Mouse (Mus musculus) kidney, adult 18-20 months (tissue): Measurements from ENCODE around the gene Styxl1.

Experiments used
- DNase-seq: peaks from one replicate; pipeline ENCODE4 v3.0.0; 2021

The Styxl1 gene

DNA sequence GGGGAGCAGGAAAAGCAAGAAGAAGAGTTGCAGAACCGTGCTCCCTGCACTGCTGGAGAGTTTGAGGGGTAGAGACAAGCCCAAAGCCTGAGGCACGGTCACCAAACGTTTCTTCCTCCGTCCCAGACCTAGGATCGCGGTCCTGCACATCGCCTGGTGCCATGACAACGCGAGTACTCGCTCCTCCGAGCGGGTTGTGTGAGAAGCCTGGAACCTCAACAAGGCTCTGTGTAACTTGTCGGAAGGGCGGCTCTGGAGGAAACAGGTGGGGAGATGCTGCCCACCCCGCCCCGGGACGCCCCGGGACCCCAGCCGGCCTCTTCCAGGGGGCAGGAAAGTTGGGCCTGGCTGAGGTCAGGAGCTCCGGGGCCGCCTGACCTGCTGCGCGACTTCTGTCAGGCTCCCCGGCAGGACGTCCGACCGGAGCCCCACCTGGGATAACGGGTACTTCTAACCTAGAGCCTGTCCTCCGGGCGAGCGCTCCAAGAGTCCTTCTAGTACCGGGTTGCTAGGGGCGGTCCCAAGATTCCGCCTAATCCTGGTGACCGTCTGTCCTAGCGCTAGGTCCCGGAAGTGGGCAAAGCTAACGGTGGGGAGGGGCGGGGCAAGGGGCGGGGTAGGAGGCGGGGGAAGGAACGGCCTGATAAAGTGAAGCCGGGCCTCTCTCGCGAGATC, at the start of gene Styxl1:
TSS of gene Styxl1 (minus strand) at position 590 of the 675 bp plus-strand sequence.
- no peak for DNase-seq

DNA sequence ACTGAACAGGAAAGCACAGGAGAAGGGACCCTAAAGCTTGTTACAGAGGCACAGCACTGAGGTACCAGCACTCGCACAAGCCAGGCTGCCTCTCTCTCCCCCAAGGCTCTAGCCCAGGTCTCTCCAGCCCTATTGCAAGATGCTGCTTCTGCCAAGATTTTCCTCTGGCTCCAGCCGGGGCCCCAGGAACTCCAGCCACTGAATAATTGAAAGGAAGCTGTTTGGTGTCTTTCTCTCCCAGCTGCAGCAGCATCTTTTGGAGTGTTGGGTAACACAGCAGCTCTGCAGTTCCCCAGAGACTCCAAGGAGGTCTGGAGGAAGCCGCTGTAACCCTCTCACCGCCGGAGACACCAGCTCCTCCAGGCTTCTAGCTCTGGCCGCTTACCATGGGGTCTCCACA, 48.0 kb upstream of the Styxl1 start:
- no peak for DNase-seq

DNA sequence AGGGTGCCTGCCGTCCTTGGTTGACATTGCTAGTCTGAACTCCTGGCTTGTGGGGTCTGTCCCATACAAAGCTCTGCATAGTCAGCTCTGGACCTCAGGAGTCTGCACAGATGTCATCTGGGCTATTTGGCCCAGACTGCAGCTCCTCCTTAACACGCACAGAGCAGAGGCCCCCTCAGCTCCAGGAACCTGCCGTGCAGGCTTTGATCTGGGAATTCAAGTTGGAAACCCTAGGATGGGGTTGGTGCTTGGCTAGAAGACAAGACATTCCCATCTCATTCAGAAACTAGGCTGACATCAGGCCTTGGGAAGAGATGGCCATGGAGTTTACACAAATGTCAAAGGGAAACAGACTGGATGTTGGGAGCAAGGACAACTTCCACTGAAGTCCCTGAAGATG, 46.3 kb upstream of the Styxl1 start:
- DNase-seq, result no peak

DNA sequence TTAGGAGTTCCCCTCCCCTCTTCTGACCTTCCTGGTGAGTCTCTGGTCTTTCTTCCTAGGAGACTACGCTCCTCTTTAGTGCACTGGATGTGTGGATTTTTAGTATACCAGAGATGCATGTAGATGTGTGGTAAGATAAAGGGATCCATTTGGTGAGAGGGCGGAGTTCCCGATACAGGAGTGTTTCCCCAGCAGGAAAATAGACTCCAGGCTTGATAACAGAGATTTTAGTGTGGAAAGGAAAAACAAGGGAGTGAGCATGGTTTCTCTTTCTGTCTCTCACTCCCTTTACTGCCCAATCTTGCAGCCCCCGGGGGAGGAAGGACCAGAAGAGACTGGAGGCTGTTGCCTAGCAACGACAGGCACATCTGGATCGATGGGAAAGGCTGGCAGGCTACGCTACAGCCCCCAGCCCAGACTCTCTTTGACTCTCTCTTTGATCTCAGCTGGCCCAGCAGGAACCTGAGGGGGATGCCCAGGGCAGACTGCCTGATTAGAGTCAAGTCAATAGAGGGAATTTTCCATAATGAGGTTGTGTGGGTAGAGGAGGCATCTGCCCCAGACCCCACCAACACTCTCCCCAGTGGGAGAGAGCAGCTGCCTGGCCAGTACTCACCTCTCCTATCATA, 44.2 kb upstream of the Styxl1 start:
- no peak for DNase-seq

DNA sequence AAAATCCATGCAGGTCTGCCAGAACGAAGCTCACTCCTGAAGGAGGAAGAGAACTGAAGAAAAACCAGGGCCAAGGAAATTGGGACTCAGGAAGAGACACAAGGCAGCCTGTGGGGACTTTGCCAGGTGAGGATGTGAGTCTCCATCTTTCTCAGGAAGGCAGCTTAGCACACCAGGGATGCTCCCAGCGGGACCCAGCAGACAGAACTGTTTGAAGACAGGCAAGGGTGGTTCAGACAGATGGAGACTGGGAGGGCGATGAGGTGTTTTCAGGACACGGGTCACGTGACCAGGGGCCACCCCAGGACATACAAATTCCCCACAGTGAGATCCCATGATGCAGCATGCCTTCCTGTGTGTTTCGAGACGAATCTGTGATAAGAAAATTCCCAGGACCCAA, 40.3 kb upstream of the Styxl1 start:
- DNase-seq, result no peak

DNA sequence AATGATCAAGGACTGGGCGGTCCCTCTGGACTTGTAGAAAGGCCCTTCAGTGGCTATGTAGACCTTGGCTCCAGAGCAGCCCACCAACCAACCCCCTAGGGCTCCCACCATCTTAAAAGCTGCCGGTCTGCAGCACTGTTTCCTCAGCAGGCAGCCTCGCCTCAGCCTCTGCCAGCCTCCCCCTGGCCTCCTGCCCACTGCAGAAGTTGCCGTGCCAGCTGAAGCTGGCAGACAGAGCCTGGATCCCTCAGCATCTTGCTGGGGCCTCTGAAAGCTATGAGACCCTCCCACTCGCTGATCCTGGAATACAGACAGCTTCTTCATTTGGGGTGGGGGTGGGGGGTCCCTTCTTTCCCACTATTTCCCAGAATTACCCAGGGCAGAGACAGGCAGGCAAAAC, 34.8 kb upstream of the Styxl1 start:
- DNase-seq, result no peak

DNA sequence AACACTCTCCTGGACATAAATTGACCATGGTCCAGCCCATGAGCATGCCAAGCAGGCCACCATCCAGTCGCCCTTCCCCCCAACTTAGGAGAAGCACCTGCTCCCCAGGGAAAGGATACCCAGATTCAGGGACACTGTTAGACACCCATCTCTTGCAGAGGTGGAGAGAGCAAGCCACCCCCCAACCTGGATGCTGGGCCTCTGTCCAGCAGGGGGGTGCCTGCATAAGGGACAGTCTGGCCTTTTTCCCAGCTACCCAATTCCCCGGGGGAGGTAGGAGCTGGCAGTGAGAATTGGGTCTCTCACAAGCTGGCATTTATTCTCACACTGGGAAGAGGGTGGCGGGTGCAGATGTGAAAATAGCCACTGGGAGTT, 29.1 kb upstream of the Styxl1 start:
- DNase-seq, result no peak

DNA sequence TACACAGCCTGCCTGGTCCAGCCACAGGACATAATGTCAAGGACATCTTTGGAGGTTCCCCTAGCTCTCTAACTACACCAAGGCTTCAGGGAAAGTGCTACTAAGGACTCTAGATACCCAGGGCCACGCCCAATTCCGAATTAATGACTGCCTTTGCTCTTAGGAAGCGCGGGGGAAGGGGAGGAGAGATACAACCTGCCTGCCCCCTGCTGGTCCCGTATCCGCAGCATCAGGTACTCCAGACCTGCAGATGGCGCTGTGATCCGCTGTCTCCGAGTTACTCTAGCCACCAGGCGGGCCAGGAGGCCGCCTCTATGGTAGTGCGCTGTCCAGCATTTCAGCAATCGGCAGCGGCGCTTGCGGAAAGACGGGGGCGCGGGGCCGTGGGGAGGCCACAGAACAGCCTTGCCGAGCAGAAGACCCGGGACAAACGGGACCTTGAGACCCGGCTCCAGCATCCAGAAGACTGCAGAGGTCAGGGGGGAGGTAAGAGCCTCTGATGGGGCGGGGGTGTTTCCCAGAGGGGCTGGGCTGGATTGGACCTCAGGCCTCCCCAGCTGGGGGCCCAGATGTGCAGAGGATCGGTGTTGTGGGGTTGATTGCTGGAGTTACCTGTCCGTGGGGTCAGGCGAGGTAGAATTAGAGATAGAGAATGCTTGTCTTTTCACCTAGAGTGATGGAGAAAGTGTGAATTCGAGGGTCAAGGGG, 28.5 kb upstream of the Styxl1 start, which contains the start of gene Srrm3:
TSS of gene Srrm3 (plus strand) at position 336 of the 708 bp plus-strand sequence.
- DNase-seq, result peak; percentile 88

DNA sequence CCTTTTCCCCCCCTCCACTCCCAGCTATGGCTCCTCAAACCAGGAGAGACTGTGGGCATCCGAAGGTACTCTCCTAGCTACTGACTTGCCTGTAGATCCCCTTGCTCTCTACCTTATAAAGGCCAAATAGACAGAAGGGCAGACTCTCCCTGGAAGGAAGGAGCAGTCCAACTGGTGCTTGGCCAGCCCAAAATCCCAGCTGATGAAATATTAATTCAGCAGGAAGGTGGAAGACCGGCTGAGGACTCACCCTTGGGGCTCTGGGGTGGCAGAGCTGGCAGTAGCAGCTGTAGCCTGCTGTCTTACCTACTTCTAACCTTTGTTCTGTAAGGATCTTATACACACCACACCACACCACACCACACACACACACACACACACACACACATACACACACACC, 26.6 kb upstream of the Styxl1 start:
- DNase-seq, result no peak

DNA sequence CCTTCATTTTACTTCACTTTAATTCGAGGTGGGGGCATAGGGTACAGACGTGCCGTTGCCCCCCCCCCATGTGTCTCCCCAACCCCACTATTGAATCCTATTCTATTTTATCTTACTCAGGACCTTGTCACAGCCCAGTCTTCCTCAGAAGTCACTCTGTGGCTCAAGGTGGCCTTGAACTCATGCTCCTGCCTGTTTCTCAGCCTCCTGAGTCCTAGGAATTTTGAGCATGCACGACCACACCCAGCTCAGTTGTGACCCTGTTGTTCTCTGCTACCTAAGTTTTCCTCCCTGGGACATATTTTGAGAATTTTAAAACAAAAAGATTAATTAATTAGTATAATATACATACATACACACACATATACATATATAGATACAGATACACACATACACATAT, 25.5 kb upstream of the Styxl1 start:
- no peak for DNase-seq

DNA sequence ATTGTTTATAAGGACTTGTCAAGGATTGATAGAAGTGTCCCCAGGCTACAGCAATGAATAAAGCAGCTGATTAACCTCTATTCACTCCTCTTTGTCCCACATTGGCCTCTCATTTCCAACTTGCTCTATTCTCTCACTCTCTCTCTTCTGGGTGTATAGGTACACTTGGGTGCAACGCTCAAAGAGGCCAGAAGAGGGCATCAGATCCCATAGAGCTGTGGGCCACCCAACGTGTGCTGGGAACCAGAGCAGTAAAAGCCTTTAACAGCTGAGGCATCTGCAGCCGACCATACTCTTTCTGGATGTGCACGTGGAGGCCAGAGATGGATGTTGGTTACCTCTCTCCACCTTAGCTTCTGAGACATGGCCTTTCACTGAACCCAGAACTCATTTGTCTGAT, 24.9 kb upstream of the Styxl1 start:
- no peak for DNase-seq

DNA sequence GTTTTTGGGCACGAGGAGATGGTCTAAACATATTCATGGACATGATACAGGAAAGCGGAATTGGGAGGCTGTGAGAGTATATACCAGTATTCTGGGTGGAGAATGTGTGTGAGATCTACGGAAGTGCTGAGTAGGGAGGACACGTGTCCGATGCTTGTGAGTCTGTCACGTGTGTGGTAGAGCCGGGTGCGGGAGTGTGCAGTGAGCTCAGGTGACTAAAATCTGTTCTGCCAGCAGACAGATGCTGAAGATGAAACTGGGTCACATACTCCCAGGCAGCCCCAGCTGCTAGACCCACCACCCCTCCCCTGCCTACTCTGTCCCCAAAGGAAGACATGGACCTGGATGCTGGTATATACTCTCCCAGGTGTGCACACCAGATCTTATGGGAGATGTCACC, 24.5 kb upstream of the Styxl1 start:
- no peak for DNase-seq

DNA sequence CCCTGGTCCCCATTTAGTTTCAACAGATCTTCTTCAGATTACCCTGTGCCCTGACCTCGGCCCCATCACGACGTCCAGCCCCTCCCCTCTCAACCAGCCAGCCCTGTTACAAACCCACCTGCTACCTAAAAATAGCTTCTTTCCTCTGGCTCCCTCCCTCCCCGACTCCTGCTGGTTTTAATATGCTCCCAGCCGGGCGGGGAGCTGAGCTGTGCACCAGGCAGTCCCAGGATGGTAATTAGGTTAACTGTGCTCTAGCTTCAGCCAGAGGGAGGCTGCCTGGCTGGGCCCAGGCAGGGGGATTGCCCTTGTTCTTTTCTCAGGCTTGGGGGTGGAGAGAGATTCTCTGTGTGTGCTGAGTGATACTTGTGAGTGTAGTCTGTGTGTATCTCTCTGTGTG, 22.7 kb upstream of the Styxl1 start:
- no peak for DNase-seq

DNA sequence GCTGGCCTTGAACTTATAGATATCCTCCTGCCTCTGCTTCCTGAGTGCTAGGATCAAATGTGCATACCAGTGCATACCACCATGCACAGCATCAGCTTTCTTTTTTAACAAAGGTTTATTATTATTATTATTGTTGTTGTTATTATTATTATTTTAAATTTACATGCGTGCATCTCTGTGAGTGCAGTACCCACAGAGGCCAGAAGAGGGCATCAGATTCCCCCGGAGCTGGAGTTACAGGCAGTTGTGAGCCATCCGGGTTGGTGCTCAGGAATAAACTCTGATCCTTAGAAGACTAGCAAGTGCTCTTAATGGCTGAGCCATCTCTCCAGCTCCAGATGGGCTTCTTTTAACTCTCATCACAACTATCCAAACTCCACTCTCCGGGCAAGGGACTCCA, 21.6 kb upstream of the Styxl1 start:
- DNase-seq, result no peak

DNA sequence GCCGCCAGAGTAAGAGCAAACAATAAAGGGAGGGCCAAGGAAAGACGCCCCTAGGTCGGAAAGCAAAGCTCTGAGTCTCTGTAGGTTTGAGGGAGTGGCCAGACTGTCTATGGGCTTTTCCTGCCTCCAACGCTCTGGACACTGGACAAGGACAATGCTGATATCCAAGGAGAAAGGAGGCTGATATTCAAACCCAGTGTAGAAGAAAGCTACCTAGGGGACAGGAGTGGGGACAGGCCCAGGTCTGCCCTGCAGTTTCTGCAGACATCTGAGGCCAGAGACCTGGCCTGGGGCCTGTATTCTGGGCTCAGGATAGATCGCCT, 16.6 kb upstream of the Styxl1 start:
- no peak for DNase-seq

DNA sequence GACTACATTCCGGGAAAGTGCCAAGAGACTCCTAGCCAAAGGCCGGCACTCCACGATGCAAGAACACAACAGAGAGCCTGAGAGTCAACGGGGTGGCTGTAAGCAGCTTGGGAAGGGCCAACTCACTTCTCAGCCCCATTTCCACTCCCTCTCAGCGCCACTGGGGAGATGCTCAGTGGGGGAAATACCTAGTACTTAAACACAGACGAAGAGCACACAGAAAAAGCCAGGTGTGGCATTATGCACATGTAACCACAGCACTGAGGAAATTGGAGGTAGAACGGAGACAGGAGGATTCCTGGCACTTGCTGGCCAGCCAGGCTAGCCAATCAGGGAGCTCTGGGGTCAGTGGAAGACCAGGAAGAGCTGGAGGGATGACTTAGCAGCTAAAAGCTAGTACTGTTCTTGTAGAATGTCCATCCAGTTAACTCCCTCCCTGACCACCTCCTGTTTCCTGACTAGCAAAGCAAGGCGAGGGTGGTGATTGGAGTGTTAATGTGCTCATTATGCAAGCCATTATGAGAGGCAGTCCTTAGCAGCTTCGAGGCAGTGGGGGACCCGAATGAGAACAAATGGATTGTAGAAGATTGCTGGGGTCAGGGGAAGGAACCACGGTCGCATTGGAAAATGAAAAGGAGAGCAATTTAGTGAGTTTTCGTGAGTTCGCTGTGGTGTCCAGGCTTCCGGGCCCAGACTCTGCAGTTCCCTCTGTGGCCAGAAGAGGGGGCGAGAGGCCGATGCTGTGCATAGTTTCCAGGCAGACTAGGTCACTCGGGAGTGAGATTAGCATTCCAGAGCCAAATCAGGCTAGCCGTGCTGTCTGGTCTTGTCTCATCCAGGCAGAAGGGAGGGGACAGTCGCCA, 16.0 kb upstream of the Styxl1 start:
- DNase-seq, result peak; percentile 91

DNA sequence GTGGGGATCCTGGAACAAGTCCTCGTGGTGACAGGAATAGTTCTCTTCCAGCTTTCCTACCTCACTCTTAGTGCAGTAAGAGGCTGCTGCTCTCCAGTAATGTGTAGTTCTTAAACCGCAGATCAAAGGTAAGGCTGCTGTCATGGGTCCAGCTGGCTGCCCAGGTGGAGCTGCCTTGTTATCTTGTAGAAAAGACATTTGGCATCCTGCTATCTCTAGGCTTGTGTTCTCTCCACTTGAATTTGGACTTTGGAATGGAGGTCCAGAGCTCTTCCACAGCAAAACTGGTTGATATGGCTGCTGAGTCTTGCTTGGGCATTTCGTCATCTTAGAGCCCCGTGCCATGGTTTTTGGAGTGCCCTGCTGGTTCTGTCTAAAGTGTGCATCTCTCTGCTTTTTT, 4.7 kb upstream of the Styxl1 start:
- DNase-seq, result no peak

DNA sequence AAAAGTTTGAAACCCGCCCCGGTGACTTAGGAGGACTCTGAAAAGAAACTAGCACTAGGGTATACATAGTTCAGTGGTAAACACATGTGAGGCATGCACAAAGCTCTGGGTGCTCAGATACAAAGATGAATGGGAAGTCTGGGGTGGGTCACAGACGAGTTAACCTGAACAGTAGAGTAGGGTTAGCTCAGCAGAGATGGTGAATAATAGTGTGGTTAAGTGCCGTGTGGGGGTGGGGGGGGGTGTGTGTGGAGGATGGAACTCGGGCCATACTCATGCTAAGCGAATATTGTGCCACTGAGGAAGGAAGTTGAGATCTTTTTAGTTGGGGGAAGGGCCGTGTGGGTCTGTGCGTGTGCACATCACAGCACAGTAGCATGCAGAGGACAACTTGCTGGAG, 2.1 kb upstream of the Styxl1 start:
- no peak for DNase-seq

DNA sequence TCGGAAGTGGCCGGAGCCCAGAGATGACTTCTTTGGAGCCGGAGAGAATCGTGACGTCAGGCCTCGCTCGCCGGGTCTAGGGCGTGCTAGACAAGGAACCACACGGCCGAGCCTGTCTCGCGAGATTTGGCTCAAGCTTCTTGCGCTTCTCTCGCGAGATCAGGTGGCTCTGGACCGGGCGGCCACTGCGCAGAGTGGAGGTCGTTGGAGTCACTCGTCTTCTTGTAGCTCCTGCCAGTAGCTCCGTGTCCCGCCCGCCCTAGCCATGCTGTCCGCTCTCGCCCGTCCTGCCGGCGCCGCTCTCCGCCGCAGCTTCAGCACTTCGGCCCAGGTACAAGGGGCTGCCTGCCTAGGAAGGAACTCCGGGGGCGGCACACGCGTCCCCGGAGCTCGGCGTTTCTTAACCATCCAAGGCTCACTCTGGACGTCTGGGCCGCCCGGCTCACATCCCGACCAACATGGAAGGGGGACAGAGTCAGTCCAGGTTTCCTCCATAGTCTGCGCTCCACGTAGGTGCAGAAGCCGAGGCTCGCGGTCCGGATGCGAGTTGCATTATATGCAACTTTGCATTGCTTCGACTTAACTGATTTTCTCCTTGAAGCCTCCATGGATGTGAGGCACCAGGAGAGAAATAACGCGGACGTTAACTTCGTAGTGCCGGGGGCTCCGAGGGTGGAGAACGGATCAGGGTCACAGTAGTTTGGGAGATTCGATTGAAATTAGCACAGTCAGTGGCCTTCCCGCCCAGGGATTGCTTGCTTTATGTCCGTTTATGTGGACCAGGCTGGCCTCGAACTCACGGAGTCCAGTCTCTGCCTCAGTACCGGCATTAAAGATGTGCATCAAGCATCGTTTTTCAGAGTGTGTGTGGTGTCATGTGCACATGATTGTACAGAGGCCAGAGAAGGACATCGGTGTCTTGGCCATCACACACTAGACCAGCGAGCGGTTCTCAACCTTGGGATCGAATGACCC, 573 bp upstream of the Styxl1 start, which contains the start of gene Mdh2:
TSS of gene Mdh2 (plus strand) at position 10 of the 975 bp plus-strand sequence.
- peak; percentile 99 for DNase-seq

DNA sequence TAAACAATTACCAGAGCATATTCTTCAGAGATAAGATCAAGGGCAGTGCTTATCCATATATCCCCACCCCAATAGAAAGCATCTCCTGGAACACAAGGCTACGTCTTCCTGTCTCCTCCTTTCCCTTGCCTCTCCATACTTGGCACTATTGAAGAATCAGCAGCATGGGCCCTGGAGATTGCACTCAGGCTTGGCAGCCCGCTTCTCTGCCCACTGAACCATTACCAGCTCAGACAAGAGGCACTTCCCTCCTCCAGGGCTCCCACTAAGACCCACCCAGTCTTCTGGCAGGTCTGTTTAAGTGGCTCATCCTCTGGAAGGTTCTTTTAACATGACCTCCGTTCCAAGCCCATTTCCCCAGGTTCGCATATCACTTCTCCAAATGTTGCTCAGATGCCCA, 1.6 kb downstream of the Styxl1 start:
- peak; percentile 55 for DNase-seq

DNA sequence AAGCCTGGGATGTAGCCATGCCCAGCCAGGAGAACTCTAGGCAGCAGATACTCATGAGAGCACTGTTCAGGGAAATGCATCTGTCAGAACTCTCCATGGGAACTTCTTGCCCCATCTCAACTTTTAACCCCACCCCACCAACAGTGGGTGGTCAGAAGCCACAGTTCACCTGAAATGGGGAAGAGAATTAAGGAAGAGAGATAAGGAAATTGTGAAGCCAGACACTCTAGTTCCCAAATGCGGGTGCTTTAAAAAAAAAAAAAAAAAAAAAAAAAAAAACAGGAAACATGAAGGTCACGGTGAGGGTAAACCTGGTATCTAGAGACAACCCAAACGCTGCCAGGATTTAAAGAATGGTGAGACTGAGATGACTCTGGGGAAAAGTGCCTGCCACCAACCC, 5.7 kb downstream of the Styxl1 start:
- DNase-seq, result no peak

DNA sequence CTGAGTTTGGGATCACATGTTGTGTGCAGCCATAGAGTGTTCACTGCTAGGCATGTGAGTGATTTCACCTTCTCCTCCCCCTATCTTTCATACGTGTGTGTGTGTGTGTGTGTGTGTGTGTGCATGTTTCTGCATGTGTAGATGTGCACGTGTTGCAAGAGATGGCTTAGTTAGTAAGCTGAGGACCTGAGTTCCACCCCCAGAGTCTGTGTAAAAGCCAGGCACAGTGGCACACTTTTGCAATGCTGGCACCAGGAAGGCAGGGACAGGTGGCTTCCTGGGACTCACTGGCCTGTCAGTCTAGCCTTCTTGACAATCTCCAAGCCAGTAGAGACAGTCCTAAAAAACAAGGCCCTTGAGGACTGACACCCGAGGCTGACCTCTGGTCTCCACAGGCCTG, 13.2 kb downstream of the Styxl1 start:
- no peak for DNase-seq
